Mouse (Mus musculus) gastrocnemius, postnatal 10 days (tissue): ENCODE data around the gene Pts. TPM values are rescaled to one million over a fixed set of nuclear protein-coding genes. Genes with fewer than 3 reads are reported as not detected.

Source experiments
- DNase-seq: peaks from one replicate; pipeline ENCODE4 v3.0.0; 2021; ENCODE audit warnings: mixed read lengths
- long read RNA-seq, 2 experiments: library from polyadenylated mRNA; stranded (forward); transcript quantifications; one replicate each; pipeline ENCODE4 v2.0.0; 2021
- total RNA-seq, 2 experiments: library from RNA; stranded (reverse); gene quantifications; 2 replicates each; pipeline ENCODE4 v1.2.3; 2021

Pts gene
- 10 to 100 TPM; 19.0 to 19.3 TPM for total RNA-seq
- long read RNA-seq, experiment 1, transcript Pts-201 (6 exons, 1,046 nt): major isoform, 5 of 18 reads
- long read RNA-seq, experiment 1, partial matches to known transcripts: 3 of 18 reads
- long read RNA-seq, experiment 1, other reads (novel, unspliced or antisense): 10 of 18 reads
- long read RNA-seq, experiment 2, transcript Pts-201 (6 exons, 1,046 nt): major isoform, 10 of 14 reads
- long read RNA-seq, experiment 2, partial matches to known transcripts: 0 of 14 reads
- long read RNA-seq, experiment 2, other reads (novel, unspliced or antisense): 4 of 14 reads

DNA sequence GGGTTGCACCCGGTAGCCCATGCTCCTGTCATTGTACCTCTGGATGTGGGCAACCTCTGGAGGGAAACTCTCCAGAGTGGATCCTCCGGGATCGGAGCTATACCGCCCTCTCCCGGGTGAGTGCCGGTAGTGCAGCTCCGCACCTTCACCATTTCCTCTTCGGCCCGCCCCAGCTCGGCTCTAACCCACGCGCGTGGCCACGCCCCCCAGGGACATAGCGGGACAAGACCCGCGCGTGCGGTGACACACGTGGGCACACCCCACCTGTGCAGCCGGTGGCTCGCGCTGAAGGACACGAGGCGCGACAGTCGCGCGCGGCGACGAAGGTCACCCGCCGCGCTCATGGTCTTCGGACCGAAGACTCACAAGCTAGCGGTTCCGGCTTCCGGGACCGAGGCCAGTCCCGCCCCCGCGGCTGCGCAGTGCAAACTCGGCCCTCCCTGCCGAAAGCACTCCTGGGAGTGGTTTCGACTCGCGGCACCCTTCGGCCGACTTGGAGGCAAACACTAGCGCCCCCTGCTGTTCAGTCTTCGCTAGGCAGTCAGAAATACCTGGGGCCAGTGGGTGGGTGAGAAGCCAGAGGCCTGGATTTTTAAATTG lies at the start of gene Pts:
Pts (minus strand) TSS at position 432 of the 600 bp plus-strand sequence.
- peak; percentile 99 for DNase-seq

DNA sequence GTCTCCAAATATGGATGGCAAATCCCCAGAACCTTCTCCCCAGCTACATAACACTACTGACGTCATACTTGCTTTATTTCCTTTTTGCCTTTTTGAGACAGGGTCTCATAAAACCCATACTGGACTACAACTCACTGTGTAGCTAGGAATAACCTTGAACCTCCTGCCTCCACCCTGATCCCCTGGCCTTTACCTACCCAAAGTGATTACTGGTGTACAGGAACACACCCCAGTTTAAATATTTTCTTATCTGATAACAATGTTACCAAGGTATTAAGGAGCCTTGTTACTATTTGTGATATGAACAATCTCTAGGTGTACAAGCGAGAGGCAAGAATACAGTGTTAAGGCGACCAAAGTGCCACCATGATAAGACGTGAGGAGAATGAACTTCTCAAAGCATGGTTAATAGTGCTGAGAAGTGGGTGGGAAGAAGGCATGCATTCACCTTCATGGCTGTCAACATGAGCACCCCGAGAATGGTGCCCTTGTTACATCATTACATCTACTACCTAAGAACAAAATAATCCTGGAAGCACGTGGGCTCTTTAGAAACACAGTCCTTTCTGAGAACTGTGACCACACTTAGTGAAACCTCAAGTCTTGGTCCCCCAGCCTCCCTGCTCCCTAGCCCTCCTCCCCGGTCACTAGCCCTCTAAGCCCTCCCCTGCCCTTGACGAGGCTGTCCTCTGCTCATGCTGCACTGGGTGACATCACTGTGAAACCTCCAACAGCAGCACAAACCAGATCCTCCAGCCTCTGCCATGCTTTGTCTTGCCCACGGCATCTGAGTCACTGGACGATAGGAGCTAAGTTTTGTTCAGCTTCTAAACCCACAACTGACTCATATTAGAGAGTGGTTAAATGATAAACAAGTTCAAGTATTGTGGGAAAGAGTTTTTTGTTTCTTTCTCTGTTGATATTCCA lies 41.3 kb upstream of the Pts start:
- no peak for DNase-seq

DNA sequence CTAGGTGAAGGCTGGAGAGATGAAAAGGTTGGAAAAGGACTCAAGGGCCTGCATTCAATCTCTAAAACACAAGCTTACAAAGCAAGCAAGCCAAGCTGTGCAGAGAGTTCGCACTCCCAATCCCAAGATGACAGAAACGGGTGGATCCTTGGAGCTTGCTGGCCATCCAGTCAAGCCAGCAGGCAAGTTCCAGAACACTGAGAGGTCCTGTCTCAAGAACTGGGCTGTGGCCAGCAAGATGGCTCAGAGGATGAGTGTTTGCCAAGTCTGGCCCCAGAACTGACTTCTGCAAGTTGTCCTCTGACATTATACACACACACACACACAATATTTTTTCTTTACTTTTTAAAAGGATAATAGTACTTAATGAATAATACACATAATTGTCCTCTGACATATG lies 39.4 kb upstream of the Pts start:
- no peak for DNase-seq

DNA sequence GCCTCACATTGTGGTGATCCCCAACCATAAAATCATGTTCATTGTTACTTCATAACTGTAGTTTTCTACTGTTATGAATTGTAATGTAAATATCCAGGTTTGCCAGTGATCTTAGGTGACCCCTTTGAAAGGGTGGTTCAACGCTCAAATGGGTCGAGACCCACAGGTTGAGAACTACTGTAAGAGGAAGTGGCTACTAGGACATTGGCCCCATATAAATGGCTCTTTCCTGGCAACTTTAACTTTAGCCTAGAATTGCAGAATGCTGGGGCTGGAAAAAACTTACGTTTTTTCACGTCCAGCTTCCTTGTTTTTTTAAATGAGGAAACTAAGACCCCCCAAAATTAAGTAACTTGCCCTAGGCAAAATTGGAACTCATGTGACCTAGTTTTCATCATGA lies 38.8 kb upstream of the Pts start:
- DNase-seq: no peak

DNA sequence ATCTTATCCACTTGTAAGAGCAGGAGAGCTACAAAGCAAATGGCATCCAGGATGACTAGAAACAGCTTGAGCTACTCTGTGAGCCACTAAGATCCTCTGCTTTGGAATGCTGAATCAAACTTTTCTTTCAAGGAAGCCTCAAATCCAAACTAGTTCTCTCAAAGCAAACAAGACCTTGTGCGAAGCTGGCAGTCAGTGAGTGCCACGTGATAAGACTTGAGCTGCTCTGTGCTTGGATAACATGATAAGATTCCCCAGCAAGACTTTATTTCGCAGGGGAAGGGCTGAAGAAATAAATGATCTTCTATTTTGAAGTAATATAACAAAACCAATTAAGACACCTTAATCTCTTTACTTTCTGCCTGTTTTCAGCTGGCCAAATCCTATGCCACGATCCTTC lies 37.4 kb upstream of the Pts start:
- no peak for DNase-seq

DNA sequence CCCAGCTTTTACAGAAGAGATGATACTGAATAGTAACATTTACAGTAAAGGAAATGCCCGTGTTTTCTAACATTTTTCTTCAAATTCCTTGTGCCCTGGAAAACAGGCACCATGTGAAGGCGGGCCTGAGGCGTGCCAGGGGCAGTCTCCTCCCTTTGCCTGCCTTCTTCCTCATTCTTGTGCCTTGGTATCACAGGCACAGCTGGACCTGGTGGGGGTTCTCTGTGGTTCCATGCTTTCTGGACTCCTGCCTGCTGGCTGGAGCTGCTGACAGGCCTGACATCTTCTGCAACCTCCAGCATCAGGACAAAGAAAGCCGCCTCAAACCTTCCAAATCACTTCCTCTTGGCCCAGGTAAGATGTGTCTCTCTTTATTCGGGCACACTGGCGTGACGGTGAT lies 36.6 kb upstream of the Pts start:
- DNase-seq: no peak

DNA sequence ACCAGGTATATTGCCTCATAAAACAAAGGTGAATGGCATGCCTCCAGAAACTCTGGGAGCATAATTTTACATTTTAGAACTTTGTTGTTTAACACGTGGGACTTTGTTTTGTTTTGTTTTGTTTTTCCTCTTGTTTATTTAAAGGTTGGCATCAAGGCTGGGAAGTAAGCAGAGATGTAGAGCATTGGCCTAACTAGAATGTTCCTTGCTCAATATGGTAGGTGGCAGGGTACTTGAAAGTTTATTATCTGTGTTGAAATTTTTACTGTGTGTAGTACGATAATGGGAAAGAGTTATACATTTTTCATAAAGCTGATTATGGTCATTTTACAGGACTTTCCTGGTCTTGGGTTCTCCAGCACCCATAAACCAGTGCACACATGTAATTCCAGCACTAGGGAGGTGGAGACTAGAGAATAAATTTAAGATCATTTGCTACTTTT lies 33.4 kb upstream of the Pts start:
- DNase-seq: no peak

DNA sequence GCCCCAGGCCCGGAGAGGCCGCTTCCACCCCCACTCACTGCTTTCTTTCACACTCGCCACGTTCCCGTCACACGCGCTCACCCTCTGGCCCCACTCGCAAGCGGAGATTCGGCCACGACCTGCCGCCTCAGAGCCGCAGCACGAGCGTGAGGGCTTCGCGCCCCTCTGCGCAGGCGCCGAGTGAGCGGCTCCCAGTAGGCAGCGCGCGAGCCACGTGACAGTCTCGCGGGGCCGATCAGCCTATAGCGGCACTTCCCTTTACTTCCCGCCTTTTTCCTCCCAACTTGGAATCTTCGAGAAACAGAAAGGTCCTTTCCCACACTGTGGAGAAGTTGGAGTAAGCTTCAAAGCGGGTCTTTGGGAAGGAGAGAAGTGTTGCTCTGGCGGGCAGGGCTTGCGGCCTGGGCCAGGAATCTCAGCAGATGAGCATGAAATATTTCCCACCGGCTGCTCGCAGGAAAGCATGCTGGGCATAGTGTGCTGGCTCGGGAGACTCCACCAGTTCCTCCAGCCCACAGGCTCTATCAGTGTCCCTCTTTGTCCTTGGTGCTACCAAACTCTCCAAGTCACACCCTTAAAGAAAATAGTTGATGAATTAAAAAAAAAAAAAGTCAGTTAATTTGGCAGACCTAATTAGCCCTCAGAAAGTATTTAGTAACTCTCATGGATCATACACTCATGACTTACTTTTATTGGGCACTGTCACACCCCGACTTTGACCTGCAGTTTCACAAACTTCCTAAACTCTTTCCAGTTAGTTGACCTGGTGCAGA lies 32.8 kb upstream of the Pts start, which contains the start of gene Tex12:
Tex12 (minus strand) TSS at position 181 of the 773 bp plus-strand sequence.
- DNase-seq: no peak

DNA sequence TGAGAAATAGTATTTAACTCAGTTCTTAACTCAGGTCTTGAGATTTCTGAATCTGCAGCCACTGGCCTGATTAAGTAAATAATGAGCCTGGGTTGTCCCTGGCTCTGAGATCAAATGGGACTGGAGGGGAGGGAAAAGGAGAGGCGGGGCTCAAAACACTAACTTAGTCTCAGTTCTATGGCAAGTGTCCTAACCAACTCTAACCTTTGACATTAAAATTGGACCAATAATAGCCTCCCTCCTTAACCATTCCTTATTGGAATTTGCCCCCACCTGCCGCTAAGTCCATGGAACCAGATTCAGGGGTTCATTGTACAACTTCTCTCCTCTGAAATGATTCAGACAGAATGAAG lies 26.5 kb upstream of the Pts start, which contains the start of gene Bco2:
Bco2 (minus strand) TSS at position 88 of the 353 bp plus-strand sequence.
- no peak for DNase-seq

DNA sequence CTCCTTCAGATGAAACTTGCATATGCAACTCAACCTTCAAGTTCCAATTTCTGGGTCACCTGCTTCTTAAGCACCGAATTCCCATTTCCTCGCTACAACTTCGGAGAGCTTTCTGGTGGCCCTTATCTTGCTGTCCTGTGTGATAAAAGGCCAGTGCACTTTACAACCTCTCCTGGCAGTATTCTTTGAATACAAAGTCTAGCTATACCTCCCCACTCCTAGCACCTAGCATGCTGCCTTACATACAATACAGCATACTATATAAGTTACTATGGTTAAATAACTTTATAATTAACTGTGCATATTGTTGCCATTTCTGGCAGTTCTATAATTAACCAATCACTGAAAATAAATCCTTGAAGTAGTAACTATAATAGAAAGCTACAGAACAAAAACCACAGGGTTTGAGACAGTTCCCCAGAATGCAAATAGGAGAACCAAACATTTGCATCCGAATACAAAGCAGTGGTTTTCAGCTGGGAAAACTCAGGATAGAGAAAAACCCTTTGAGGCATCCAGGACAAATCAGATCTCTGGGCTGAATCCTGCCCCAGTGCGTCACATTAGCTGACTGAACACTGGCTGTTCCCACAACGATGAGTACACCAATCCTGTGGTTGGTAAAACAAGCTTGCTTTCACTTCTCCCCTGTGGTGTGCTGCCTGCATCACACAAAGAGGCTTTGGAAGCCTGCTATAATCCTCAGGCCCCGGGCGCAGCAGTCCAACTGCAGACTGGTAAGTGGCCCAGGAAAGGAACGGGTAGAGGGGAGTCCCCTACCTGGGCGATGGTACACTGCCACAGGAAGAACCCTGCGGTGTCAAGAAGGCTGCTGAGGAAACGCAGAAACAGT lies 25.9 kb upstream of the Pts start, which contains the start of gene Il18:
Il18 (plus strand) TSS at position 587 of the 853 bp plus-strand sequence.
- no peak for DNase-seq

DNA sequence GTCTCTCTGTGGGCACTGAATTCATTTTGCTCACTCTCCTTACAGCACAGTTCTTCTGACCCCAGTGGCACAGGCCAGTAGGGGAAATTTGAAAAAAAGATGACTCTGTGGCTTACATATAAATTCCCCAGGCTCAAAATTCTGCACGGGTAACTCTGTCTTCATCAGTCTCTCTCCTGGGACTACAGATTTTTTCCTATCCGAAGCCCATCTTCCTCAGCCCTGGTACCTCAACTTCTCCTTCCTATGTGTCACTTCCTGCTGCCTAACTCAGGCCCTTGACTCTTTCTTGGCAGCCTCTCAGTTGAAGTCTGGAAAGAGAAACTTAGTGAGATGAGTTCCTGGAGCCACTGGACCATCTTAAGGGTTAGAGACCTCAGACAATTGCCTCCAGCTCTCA lies 25.0 kb upstream of the Pts start:
- DNase-seq: no peak

DNA sequence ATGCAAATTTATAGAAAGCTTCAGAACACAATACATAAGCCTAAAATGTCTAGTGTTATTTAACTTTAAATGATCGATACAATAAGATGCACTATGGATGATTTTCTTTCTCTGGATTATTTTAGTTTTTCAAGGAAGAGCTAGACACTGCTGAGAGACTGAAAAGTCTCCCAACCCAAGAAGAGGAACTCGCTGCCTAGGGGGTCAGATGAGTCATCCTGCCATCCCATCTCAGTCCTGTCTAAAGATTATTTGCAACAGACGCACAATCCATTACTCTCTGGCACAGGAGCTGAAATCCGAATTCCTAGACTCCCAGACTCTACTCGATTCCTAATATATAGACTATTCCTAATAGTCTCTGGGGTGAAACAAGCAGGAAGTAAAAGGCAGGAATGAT lies 23.7 kb upstream of the Pts start:
- no peak for DNase-seq

DNA sequence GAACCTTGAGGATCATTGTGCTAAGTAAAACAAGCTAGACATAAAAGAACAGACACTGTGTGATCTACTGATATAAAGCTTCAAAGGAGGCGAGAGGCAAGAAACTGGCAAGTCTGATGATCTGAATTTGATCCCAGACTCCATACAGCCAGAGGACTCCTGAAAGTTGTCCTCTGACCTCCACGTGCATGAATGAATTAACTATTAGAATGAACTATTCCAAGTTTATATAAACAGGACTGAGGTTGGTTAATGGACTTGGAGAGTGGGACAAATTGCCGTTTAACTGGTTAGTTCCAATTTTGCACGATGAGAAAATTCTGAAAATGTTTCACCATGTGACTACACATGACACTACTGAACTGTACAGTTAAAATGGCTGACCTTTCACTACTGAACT lies 20.4 kb upstream of the Pts start:
- no peak for DNase-seq

DNA sequence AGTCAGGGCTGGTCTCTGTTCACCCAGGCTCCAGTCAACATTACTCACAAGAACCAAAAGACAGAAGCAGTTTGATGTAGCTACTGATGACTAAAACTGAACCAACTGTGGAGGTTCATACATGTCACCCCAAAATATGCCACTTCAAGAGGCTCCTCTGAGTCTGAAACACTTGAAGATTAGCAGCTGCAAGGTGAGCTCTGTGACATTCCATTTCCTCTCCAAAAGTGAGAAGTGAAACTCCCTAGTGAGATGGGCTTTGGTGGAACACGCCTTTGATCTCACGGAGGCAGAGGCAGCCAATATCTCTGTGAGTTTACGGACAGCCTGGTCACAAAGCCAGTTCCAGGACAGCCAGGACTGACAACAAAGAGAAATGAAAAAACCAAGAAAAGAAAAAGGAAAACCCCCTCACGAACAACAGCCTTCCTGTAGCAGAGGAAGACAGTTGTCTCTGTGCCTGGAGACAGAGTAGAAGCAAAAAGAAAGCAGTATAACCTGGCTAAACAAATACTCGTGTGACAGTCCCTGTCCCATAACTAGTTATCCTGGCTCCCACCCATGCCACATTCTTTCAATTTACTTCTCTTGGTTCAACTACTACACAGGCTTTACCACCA lies 19.4 kb upstream of the Pts start:
- no peak for DNase-seq

DNA sequence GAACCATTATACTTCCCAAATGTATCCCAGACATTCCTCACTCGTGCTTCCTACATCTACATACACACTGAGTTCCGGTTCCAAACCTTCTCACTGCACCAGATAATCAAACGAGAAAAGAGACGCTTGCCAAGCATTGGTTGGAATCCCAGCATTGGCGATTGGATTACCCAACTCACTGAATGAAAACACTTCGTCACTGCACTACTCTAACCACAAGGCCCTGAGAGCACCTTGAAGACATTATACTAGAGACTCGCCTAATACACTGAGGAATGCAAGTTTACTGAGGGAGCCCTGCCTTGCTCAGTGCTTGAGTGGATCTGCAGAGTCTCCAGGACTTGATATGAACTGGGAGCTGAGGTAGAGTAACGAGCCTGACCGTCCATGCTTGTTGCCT lies 13.9 kb upstream of the Pts start:
- no peak for DNase-seq

DNA sequence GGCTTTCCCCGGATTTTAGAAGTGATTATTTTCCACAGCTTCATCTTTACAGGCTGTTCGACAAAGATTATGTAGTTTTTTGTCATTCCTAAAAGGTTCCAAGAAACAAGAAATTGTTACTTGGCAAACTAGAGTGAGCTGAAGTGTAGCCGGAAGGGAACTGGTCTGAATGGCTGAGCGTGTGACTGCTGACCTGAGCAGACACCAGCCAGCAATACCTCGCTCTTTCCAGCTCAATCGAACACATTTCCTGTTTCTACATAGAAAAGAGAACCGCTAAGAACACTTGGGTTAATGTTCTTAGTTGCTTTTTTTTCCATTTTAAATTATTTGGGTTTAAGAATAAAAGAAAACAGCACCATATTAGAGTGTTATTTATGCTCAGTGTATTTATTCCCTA lies 11.6 kb upstream of the Pts start:
- no peak for DNase-seq

DNA sequence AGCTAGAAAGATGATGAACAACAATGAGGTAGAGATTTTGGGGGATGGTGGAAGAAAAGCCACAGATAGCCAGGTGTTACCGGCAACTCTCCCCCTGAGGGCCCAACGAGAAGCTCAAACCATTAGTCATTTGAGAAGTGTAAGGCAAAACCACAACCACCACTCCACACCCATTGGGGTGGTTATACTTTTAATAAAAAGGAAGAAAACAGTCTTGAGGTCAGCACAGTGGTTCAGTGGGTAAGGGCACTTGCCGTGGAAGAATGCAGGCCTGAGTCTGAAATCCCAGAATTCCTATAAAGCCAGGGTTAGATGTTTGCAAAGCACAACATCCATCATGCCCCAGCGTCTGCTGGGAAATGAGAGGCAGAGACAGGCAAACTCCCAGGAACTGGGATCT lies 8.8 kb upstream of the Pts start:
- DNase-seq: no peak

DNA sequence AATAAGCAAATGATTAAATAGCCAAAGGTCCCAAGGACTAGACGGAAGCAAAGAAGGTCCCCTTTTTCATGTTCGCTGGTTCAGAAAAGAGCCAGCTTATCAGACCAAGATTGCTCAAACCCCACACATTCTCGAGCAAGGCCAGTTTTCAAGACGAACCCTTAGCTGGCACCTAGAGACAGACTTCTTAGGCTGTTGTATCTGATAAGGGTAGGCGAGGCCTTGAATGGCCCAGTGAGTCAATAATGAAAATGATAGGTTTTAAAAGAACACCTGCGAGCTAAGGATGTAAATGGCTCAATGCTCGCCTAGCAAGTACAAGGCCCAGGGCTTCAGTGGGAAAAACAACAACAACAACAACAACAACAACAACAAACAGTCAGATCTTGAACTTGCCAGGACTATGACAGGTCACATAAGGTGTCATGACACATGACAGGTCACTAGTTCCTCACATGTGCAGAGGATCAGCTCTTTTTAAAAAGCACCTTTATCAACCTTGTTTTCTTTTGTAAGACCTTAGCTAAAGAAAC lies 8.1 kb upstream of the Pts start:
- DNase-seq: no peak

DNA sequence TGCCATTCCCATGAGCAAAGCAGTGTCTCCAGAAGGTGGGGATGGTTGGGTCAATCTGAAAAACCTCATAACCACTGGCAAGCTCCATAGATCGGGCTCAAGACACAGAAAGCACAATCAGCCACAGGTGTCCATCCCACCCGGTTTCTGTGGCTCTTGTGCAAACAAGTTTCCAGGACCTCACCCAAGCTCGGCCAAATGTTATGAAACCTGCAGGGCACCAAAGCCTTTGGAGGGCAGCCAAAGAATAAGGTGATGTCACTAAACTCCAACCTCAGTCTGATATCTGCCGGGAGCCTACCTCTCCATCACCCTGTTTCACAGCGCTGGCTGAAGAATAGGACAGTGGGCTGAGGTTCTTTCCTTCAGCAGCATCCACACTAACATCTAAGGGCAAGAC lies 7.4 kb upstream of the Pts start:
- no peak for DNase-seq

DNA sequence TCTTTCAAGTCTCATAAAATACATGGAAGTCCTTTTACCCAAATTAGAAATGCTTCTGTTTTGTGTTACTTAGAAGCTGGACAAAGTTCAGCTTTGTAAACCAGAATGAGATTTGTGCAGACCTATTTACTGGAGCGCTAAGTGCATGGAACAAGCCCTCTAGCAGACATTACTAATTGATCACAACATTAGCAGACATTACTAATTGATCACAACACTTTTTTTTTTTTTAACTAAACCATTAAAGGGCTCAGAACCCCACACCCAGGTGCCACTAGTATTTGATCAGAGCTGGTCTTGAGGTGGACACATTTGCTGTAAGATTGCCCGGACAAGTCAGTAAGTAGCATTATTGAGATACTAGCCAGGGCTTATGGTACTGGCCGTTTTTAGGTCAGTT lies 5.3 kb upstream of the Pts start:
- DNase-seq: no peak

DNA sequence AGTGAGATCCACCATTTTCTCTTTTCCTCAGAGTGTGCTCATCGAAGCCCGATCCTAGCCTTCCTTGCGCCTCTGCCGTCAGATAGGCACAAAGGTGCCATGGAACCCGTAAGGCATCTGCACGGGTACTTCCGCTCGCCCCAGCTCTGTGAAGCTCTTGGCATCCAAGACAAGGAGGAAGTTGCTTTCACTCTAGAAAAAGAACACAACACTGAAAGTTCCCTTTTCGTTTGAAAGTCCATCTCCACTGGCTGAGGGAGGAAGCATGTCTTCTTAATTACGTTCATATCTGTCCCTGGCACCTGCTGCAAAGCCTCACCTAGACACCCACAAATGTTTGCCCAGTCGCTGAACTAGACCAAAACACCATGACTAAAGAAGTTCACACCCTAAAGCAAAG lies 4.8 kb upstream of the Pts start:
- DNase-seq: no peak
